Mouse (Mus musculus) small intestine, adult 2 months (tissue): ENCODE results near the gene Gimap1. TPM values are rescaled to one million over a fixed set of nuclear protein-coding genes. Genes with fewer than 3 reads are reported as not detected.
A peak's percentile ranks its signal among the peaks of the same experiment; 100 is the strongest.

Experiments used
- H3K27ac ChIP-seq: fragments of 200-500 bp; 2 replicates; pipeline ENCODE4 v1.5.1; 2012; ENCODE audit warnings: low read depth, low read length, control low read depth, inconsistent platforms; ENCODE audit not compliant: insufficient read depth
- H3K27me3 ChIP-seq: fragments of 200-500 bp; 2 replicates; pipeline ENCODE4 v1.6.1; 2012; ENCODE audit warnings: mild to moderate bottlenecking, moderate library complexity, low read length, inconsistent platforms; ENCODE audit not compliant: control insufficient read depth, insufficient read depth
- H3K36me3 ChIP-seq: fragments of 200-500 bp; 2 replicates; pipeline ENCODE4 v1.6.1; 2012; ENCODE audit warnings: mild to moderate bottlenecking, low read length, control low read depth, inconsistent platforms; ENCODE audit not compliant: control insufficient read depth, insufficient read depth
- H3K4me1 ChIP-seq: fragments of 200-500 bp; 2 replicates; pipeline ENCODE4 v1.6.1; 2012; ENCODE audit warnings: low read length, inconsistent platforms, mixed read lengths; ENCODE audit not compliant: control insufficient read depth, insufficient read depth, insufficient read length
- H3K4me3 ChIP-seq: fragments of 200-500 bp; 2 replicates; pipeline ENCODE4 v1.5.1; 2012; ENCODE audit warnings: low read depth, mild to moderate bottlenecking, control low read depth, inconsistent platforms, low read length, moderate library complexity
- CTCF ChIP-seq: fragments of 200-500 bp; IDR thresholded peaks from 2 replicates; pipeline ENCODE4 v1.5.1; 2012; ENCODE audit warnings: low read depth, mild to moderate bottlenecking, control low read depth, inconsistent platforms, low read length, moderate library complexity, mixed read lengths; ENCODE audit not compliant: insufficient replicate concordance, insufficient read length; ENCODE audit errors: extremely low read depth
- POLR2A ChIP-seq: fragments of 200-500 bp; IDR thresholded peaks from 2 replicates; pipeline ENCODE4 v1.6.1; 2012; ENCODE audit warnings: low read depth, mild to moderate bottlenecking, control low read depth, inconsistent platforms, low read length, moderate library complexity
- WGBS: fragments of 180-500 bp; shearing (Covaris S2); methylation state at CpG from one replicate; pipeline ENCODE4 v1.1.7; 2018; 5-methylcytosine and 5-hydroxymethylcytosine counted together
- polyA plus RNA-seq: library from polyadenylated mRNA; depleted of rRNA; stranded (reverse); fragments of >200 nt; gene quantifications from 2 replicates; pipeline ENCODE4 v1.2.3, GENCODE M21; 2012

The Gimap1 gene
- polyA plus RNA-seq, 1 experiment, result 29.1 TPM

GRCm38 (mm10) chr6:48745959-48746889 lies 7.4 kb downstream of the Gimap1 start, which contains the start of gene Gimap5:
Gimap5 (plus strand) TSS chr6:48746197.
- WGBS, result 47% methylated on average over 16 of the region's 16 CpGs
- Histone ChIP-seq H3K27ac (peak within 1 kb of the TSS; percentile 89), H3K4me3 (peak within 1 kb of the TSS; percentile 61), H3K27me3 (no peaks in the 10 kb centered on the region), H3K36me3 (no peaks in the 10 kb centered on the region), H3K4me1 (peaks cover 21% of the 10 kb centered on the region)
- TF ChIP-seq POLR2A, result no peak
- TF ChIP-seq CTCF, result peak; percentile 67; the same call in 1 of the 2 replicates

GRCm38 (mm10) chr6:48747091-48747966 lies 8.5 kb downstream of the Gimap1 start:
- peak overlapping the region; percentile 89 for H3K27ac ChIP-seq
- 12% methylated on average over 7 of the region's 7 CpGs for WGBS
- peaks cover 12% of the 10 kb centered on the region for H3K4me1 ChIP-seq
- no peak for TF ChIP-seq CTCF
- no peak; the same call in 1 of the 2 replicates for TF ChIP-seq POLR2A
- no peaks in the 10 kb centered on the region for H3K36me3 ChIP-seq
- H3K27me3 ChIP-seq, result no peaks in the 10 kb centered on the region
- H3K4me3 ChIP-seq, result peak overlapping the region; percentile 47

- Histone ChIP-seq H3K4me3 (no peak overlapping the region), H3K36me3 (0 out of 2 replicates have a peak, but pooled peaks cover 2% of the 10 kb centered on the region), H3K27me3 (no peaks in the 10 kb centered on the region), H3K4me1 (peaks cover 10% of the 10 kb centered on the region), H3K27ac (no peak overlapping the region)
- WGBS, result 37% methylated on average over 7 of the region's 7 CpGs
- TF ChIP-seq CTCF (no peak), POLR2A (no peak)
These were observed 24.9 kb downstream of the Gimap1 start for GRCm38 (mm10) chr6:48763567-48764270.

GRCm38 (mm10) chr6:48764496-48764895 lies 25.6 kb downstream of the Gimap1 start:
- WGBS, result 93% methylated on average over 10 of the region's 10 CpGs
- no peak overlapping the region for H3K27ac ChIP-seq
- H3K27me3 ChIP-seq, result no peaks in the 10 kb centered on the region
- TF ChIP-seq CTCF (no peak), POLR2A (no peak)
- H3K4me1 ChIP-seq, result peaks cover 13% of the 10 kb centered on the region
- H3K36me3 ChIP-seq, result 0 out of 2 replicates have a peak, but pooled peaks cover 2% of the 10 kb centered on the region
- no peak overlapping the region for H3K4me3 ChIP-seq

- WGBS, result 36% methylated on average over 9 of the region's 9 CpGs
- 0 out of 2 replicates have a peak, but pooled peaks cover 2% of the 10 kb centered on the region for H3K36me3 ChIP-seq
- H3K4me1 ChIP-seq, result peaks cover 10% of the 10 kb centered on the region; the same call in 1 of the 2 replicates
- no peak for TF ChIP-seq POLR2A
- TF ChIP-seq CTCF, result no peak
- peak overlapping the region; percentile 24; the same call in 1 of the 2 replicates for H3K4me3 ChIP-seq
- no peaks in the 10 kb centered on the region for H3K27me3 ChIP-seq
- H3K27ac ChIP-seq, result peak overlapping the region; percentile 19; the same call in 1 of the 2 replicates
These were observed 29.5 kb downstream of the Gimap1 start for GRCm38 (mm10) chr6:48768178-48768869.

GRCm38 (mm10) chr6:48768933-48769332 lies 30.1 kb downstream of the Gimap1 start:
- H3K27me3 ChIP-seq, result no peaks in the 10 kb centered on the region
- H3K36me3 ChIP-seq, result 0 out of 2 replicates have a peak, but pooled peaks cover 2% of the 10 kb centered on the region
- WGBS, result 68% methylated on average over 3 of the region's 3 CpGs
- H3K4me3 ChIP-seq, result peak overlapping the region; percentile 24
- H3K27ac ChIP-seq, result peak overlapping the region; percentile 45
- TF ChIP-seq POLR2A, result no peak
- TF ChIP-seq CTCF, result no peak
- peaks cover 10% of the 10 kb centered on the region; the same call in 1 of the 2 replicates for H3K4me1 ChIP-seq
